Mouse (Mus musculus) C2C12 (cell line): Measurements from ENCODE around the gene Tom1l1.

Source experiments
- CTCF ChIP-seq: IDR thresholded peaks from one replicate; pipeline ENCODE4 v1.5.1; 2011; ENCODE audit not compliant: control insufficient read depth, insufficient read depth, insufficient read length
- MAX ChIP-seq: IDR thresholded peaks from one replicate; pipeline ENCODE4 v1.6.1; 2011; ENCODE audit warnings: mild to moderate bottlenecking, control low read depth
- MYOG ChIP-seq: IDR thresholded peaks from one replicate; pipeline ENCODE4 v1.6.1; 2011; ENCODE audit not compliant: control insufficient read depth, insufficient read length; ENCODE audit errors: extremely low read depth

DNA sequence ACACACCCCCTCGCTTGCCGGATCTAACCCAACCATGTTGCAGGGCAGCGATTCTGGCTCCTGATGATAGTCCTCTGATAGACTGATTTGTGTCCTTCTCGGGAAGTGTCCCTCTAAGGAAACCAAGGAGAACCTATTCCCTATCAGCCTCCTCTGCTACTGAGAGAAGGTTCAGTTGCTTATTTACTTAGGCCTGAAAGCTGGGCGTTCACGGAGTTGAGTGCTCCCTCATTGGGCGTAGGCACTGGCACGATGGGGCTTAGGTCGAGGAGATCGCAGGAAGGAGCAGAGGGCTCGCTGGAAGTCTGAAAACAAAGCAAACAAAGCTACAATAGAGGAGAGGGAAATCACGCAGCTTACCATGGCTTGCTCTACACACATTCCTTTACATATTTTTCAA lies 30.6 kb downstream of the Tom1l1 start:
- TF ChIP-seq CTCF (no peak), MAX (no peak), MYOG (no peak)
